In the genomic region with DNA sequence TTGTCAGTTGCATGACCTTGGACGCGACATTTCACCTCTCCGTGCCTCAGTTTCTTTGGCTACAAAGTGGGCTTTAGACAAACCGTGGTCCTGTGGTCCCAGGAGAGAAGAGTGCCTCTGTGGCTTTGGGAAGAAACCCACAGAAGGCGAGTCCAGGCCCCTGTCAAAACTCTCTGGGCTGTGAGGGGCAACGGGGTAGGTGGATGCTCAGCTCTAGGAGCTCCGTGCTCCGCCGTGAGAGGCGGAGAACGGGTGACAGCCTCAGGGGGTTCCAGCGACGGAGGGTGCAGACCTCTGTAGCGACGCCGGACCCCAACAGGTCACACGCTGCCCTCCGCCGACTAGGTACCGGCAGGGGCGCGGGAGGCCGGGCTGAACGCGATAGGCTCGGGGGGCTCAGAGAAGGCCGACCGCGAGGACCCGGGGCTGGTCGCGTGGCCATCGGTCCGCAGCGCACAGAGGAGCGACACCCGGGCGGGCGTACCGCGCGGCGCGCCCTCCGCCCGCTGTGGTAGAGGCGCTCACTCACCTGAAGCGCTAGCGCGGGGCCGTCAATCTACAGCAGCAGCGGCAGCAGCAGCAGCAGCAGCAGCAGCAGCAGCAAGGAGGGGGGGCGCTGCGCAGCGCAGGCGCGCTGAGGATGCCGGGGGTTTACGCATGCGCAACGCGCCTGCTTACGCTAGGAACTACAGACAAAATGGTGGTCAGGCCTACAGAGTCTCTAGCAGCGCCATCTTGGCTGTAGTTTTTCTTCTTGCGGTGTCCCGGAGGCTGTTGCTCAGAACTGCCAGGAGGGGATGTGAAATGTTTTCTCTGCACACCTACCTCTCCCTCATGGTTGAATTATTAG, we compare ENCODE assay signal across 8 mouse cellular contexts. TPM values are rescaled to one million over a fixed set of nuclear protein-coding genes. Genes with fewer than 3 reads are reported as not detected.
A peak's percentile ranks its signal among the peaks of the same experiment; 100 is the strongest.
DNase-seq lines count a peak whose midpoint lies in the region; ATAC-seq lines count a peak whose summit lies in the region.

TSS of gene Ndrg3 (minus strand) at position 587 of the 850 bp plus-strand sequence.

- WGBS in heart, embryonic 10.5 days: 1% methylated on average over 66 of the region's 66 CpGs
- under 1% methylated on average over 64 of the region's 66 CpGs for WGBS in kidney, embryonic 15.5 days

- H3K4me3 ChIP-seq in heart, embryonic 10.5 days: peak within 1 kb of the TSS; percentile 88
- peak within 1 kb of the TSS; percentile 89 for H3K4me3 ChIP-seq in kidney, embryonic 15.5 days (replicated peaks)

- H3K9ac ChIP-seq in kidney, embryonic 15.5 days: peak within 1 kb of the TSS; percentile 85

- peak; percentile 96 for DNase-seq in B cell, adult 2 months
- DNase-seq in brain, adult 2 months (ENCODE audit: low read depth, low spot score): peak; percentile 99
- DNase-seq in heart, embryonic 10.5 days (ENCODE audit: low spot score): peak; percentile 98
- DNase-seq in liver: peak; percentile 98
- DNase-seq in spleen, postnatal 4 days (ENCODE audit: low spot score in 2 of 2): peak; percentile 97 to 98

- peak within 1 kb of the TSS; percentile 89 for H3K4me2 ChIP-seq in kidney, embryonic 15.5 days

- H3K27me3 ChIP-seq in heart, embryonic 10.5 days (ENCODE audit: insufficient read depth, poor library complexity, severe bottlenecking): no peaks in the 10 kb centered on the region
- H3K27me3 ChIP-seq in kidney, embryonic 15.5 days: no peaks in the 10 kb centered on the region

- H3K27ac ChIP-seq in heart, embryonic 10.5 days: peak within 1 kb of the TSS; percentile 88
- H3K27ac ChIP-seq in kidney, embryonic 15.5 days: peak within 1 kb of the TSS; percentile 66

- peaks cover 30% of the 10 kb centered on the region for H3K36me3 ChIP-seq in heart, embryonic 10.5 days
- H3K36me3 ChIP-seq in kidney, embryonic 15.5 days: peaks cover 25% of the 10 kb centered on the region

- H3K4me1 ChIP-seq in heart, embryonic 10.5 days: peaks cover 24% of the 10 kb centered on the region
- peaks cover 13% of the 10 kb centered on the region for H3K4me1 ChIP-seq in kidney, embryonic 15.5 days

- ATAC-seq in erythroblast, adult 5-6 weeks (replicated peaks; ENCODE audit: low FRiP score, poor library complexity, severe bottlenecking): peak; percentile 97
- ATAC-seq in kidney, embryonic 15.5 days (replicated peaks; ENCODE audit: low FRiP score): peak; percentile 97
- ATAC-seq in monocyte, adult 5-6 weeks (replicated peaks; ENCODE audit: insufficient number of reproducible peaks, low FRiP score, low TSS enrichment, poor library complexity, severe bottlenecking): peak; percentile 98

- H3K9me3 ChIP-seq in heart, embryonic 10.5 days: no peaks in the 10 kb centered on the region
- no peaks in the 10 kb centered on the region for H3K9me3 ChIP-seq in kidney, embryonic 15.5 days (replicated peaks)

RNA-seq across cellular contexts. Expression of gene Ndrg3, which starts in this region (rescaled TPM):
- 15.3 and 15.6 TPM in 2 replicates for total RNA-seq in erythroblast, adult 5-6 weeks (2015; ENCODE audit: low replicate concordance)
- total RNA-seq in erythroblast, adult 5-6 weeks (2017; ENCODE audit: low replicate concordance): 9.2 and 10.3 TPM in 2 replicates
- 42.1 and 46.2 TPM in 2 replicates for polyA plus RNA-seq in heart, embryonic 10.5 days (2016; fragmentation: Nextera tagmentation; extraction: Ambion mirVana)
- polyA plus RNA-seq in kidney, embryonic 15.5 days (2015; fragmentation: Nextera tagmentation; extraction: Ambion mirVana): 46.9 and 49.8 TPM in 2 replicates
- total RNA-seq in monocyte, adult 5-6 weeks (2017): 33.9 to 42.9 TPM (median 39.3 TPM) in 3 replicates

Comparison
In these comparisons a context has a peak if more than half of its experiments do, and no peak if none do; other contexts are left out.
1. Peak in every context shown above with its lines: DNase-seq, ATAC-seq, H3K4me3 ChIP-seq and H3K27ac ChIP-seq.